Mouse (Mus musculus) forebrain, embryonic 16.5 days (tissue): ENCODE data around the gene Tax1bp3. TPM values are rescaled to one million over a fixed set of nuclear protein-coding genes. Genes with fewer than 3 reads are reported as not detected.

Experiments used
- ATAC-seq: fragments of 200-750 bp; cut with Nextera tagmentation; 2 replicates; pipeline ENCODE4 v1.8.0; 2017; ENCODE audit warnings: mild to moderate bottlenecking, moderate library complexity
- H3K27ac ChIP-seq: fragments of 300-500 bp; sonication (generic); 2 replicates; pipeline ENCODE4 v1.5.1; 2014; ENCODE audit warnings: low read length, control low read depth
- H3K27me3 ChIP-seq: fragments of 300-500 bp; sonication (generic); replicated peaks from 2 replicates; pipeline ENCODE4 v1.6.1; 2014; ENCODE audit warnings: low read length; ENCODE audit not compliant: control insufficient read depth, insufficient read depth
- H3K36me3 ChIP-seq: fragments of 300-500 bp; sonication (generic); 2 replicates; pipeline ENCODE4 v1.6.1; 2014; ENCODE audit not compliant: control insufficient read depth, insufficient read depth
- H3K4me1 ChIP-seq: fragments of 300-500 bp; sonication (generic); replicated peaks from 2 replicates; pipeline ENCODE4 v1.6.1; 2014; ENCODE audit warnings: low read length; ENCODE audit not compliant: control insufficient read depth, insufficient read depth
- H3K4me2 ChIP-seq: fragments of 300-500 bp; sonication (generic); 2 replicates; pipeline ENCODE4 v1.6.1; 2014; ENCODE audit warnings: mild to moderate bottlenecking, low read length, control low read depth
- H3K4me3 ChIP-seq: fragments of 300-500 bp; sonication (generic); replicated peaks from 2 replicates; pipeline ENCODE4 v1.5.1; 2014; ENCODE audit warnings: mild to moderate bottlenecking, low read length, control low read depth
- H3K9ac ChIP-seq: fragments of 300-500 bp; sonication (generic); replicated peaks from 2 replicates; pipeline ENCODE4 v1.6.1; 2014; ENCODE audit warnings: low read depth, low read length, control low read depth
- H3K9me3 ChIP-seq: fragments of 300-500 bp; sonication (generic); 2 replicates; pipeline ENCODE4 v1.6.1; 2016; ENCODE audit warnings: low read length; ENCODE audit not compliant: control insufficient read depth
- WGBS: fragments of 180-500 bp; shearing (Covaris S2); extraction: QIAGEN DNeasy Blood & Tissue Kit; methylation state at CpG from one replicate; pipeline ENCODE4 v1.1.7; 2014; 5-methylcytosine and 5-hydroxymethylcytosine counted together
- polyA plus RNA-seq: library from polyadenylated mRNA; unstranded; fragments of >200 nt; fragmentation: Nextera tagmentation; extraction: Ambion mirVana; gene quantifications from 2 replicates; pipeline ENCODE4 v1.2.1, GENCODE M21; 2015

Gene Tax1bp3
- polyA plus RNA-seq, 1 experiment from 2014 or later, result 166 TPM

GRCm38 (mm10) chr11:73187231-73187630 lies 10.3 kb downstream of the Tax1bp3 start:
- ATAC-seq, result no peak
- Histone ChIP-seq H3K9me3 (no peaks in the 10 kb centered on the region), H3K4me1 (no peaks in the 10 kb centered on the region), H3K27ac (no peak overlapping the region), H3K9ac (no peak overlapping the region), H3K4me3 (no peak overlapping the region), H3K27me3 (no peaks in the 10 kb centered on the region), H3K36me3 (peaks cover 18% of the 10 kb centered on the region), H3K4me2 (no peak overlapping the region)
- WGBS, result 87% methylated on average over 6 of the region's 6 CpGs

- WGBS, result 82% methylated on average over 6 of the region's 6 CpGs
- H3K36me3 ChIP-seq, result peaks cover 9% of the 10 kb centered on the region
- H3K4me1 ChIP-seq, result peaks cover 9% of the 10 kb centered on the region; the same call in 1 of the 2 replicates
- no peak overlapping the region for H3K4me3 ChIP-seq
- no peak overlapping the region for H3K9ac ChIP-seq
- no peaks in the 10 kb centered on the region for H3K27me3 ChIP-seq
- no peak overlapping the region for H3K4me2 ChIP-seq
- H3K27ac ChIP-seq, result no peak overlapping the region
- ATAC-seq, result no peak
- no peaks in the 10 kb centered on the region for H3K9me3 ChIP-seq
Measured at GRCm38 (mm10) chr11:73193047-73193446, 16.2 kb downstream of the Tax1bp3 start.

GRCm38 (mm10) chr11:73194444-73194843 lies 17.6 kb downstream of the Tax1bp3 start:
- H3K36me3 ChIP-seq, result peaks cover 3% of the 10 kb centered on the region; the same call in 1 of the 2 replicates
- ATAC-seq, result no peak
- no peaks in the 10 kb centered on the region for H3K9me3 ChIP-seq
- no peak overlapping the region for H3K4me3 ChIP-seq
- H3K4me2 ChIP-seq, result no peak overlapping the region
- no peaks in the 10 kb centered on the region for H3K27me3 ChIP-seq
- no peak overlapping the region for H3K27ac ChIP-seq
- no peak overlapping the region for H3K9ac ChIP-seq
- WGBS, result 84% methylated on average over 2 of the region's 2 CpGs
- peaks cover 12% of the 10 kb centered on the region; the same call in 1 of the 2 replicates for H3K4me1 ChIP-seq

- H3K27me3 ChIP-seq, result no peaks in the 10 kb centered on the region
- no peak for ATAC-seq
- H3K9me3 ChIP-seq, result no peaks in the 10 kb centered on the region
- peak overlapping the region; percentile 82 for H3K9ac ChIP-seq
- H3K4me1 ChIP-seq, result peaks cover 16% of the 10 kb centered on the region; the same call in 1 of the 2 replicates
- H3K4me3 ChIP-seq, result peak overlapping the region; percentile 59
- 3% methylated on average over 1 of the region's 1 CpGs for WGBS
- peak overlapping the region; percentile 80 for H3K4me2 ChIP-seq
- no peaks in the 10 kb centered on the region; the same call in 1 of the 2 replicates for H3K36me3 ChIP-seq
- H3K27ac ChIP-seq, result no peak overlapping the region
Measured at GRCm38 (mm10) chr11:73198190-73198589, 21.3 kb downstream of the Tax1bp3 start.

- WGBS, result under 1% methylated on average over 22 of the region's 22 CpGs
- Histone ChIP-seq H3K4me1 (peaks cover 16% of the 10 kb centered on the region; the same call in 1 of the 2 replicates), H3K27ac (peak within 1 kb of the TSS; percentile 60; the same call in 1 of the 2 replicates), H3K27me3 (no peaks in the 10 kb centered on the region), H3K9me3 (no peaks in the 10 kb centered on the region), H3K9ac (peak within 1 kb of the TSS; percentile 82), H3K4me3 (peak within 1 kb of the TSS; percentile 59), H3K4me2 (peak within 1 kb of the TSS; percentile 80), H3K36me3 (no peaks in the 10 kb centered on the region; the same call in 1 of the 2 replicates)
- ATAC-seq, result peak; percentile 96
Measured at GRCm38 (mm10) chr11:73198603-73199229, 21.8 kb downstream of the Tax1bp3 start, which contains the start of gene Ctns. Gene Ctns, minus strand, starts transcription at chr11:73199042.

- under 1% methylated on average over 32 of the region's 32 CpGs for WGBS
- Histone ChIP-seq H3K4me3 (peak within 1 kb of the TSS; percentile 59), H3K4me1 (peaks cover 16% of the 10 kb centered on the region; the same call in 1 of the 2 replicates), H3K9me3 (no peaks in the 10 kb centered on the region), H3K27me3 (no peaks in the 10 kb centered on the region), H3K27ac (peak within 1 kb of the TSS; percentile 60; the same call in 1 of the 2 replicates), H3K36me3 (no peaks in the 10 kb centered on the region; the same call in 1 of the 2 replicates), H3K4me2 (peak within 1 kb of the TSS; percentile 80), H3K9ac (peak within 1 kb of the TSS; percentile 82)
- ATAC-seq, result peak; percentile 97
Measured at GRCm38 (mm10) chr11:73199230-73199712, 22.4 kb downstream of the Tax1bp3 start, which contains the start of gene Shpk. Gene Shpk, plus strand, starts transcription at chr11:73199460.

GRCm38 (mm10) chr11:73199879-73200278 lies 23.0 kb downstream of the Tax1bp3 start:
- Histone ChIP-seq H3K36me3 (no peaks in the 10 kb centered on the region; the same call in 1 of the 2 replicates), H3K9ac (peak overlapping the region; percentile 82), H3K4me1 (peaks cover 16% of the 10 kb centered on the region; the same call in 1 of the 2 replicates), H3K4me2 (peak overlapping the region; percentile 80), H3K4me3 (peak overlapping the region; percentile 59), H3K9me3 (no peaks in the 10 kb centered on the region), H3K27ac (no peak overlapping the region), H3K27me3 (no peaks in the 10 kb centered on the region)
- WGBS, result 3% methylated on average over 12 of the region's 12 CpGs
- no peak for ATAC-seq

GRCm38 (mm10) chr11:73201021-73201420 lies 24.1 kb downstream of the Tax1bp3 start:
- 77% methylated on average over 2 of the region's 2 CpGs for WGBS
- no peak overlapping the region for H3K4me3 ChIP-seq
- H3K27ac ChIP-seq, result no peak overlapping the region
- no peak overlapping the region for H3K9ac ChIP-seq
- peaks cover 16% of the 10 kb centered on the region; the same call in 1 of the 2 replicates for H3K4me1 ChIP-seq
- no peaks in the 10 kb centered on the region for H3K27me3 ChIP-seq
- H3K4me2 ChIP-seq, result no peak overlapping the region
- H3K9me3 ChIP-seq, result no peaks in the 10 kb centered on the region
- ATAC-seq, result no peak
- H3K36me3 ChIP-seq, result no peaks in the 10 kb centered on the region

GRCm38 (mm10) chr11:73201597-73201996 lies 24.7 kb downstream of the Tax1bp3 start:
- Histone ChIP-seq H3K9ac (no peak overlapping the region), H3K27me3 (no peaks in the 10 kb centered on the region), H3K4me2 (no peak overlapping the region), H3K9me3 (no peaks in the 10 kb centered on the region), H3K4me3 (no peak overlapping the region), H3K27ac (no peak overlapping the region), H3K4me1 (peaks cover 15% of the 10 kb centered on the region; the same call in 1 of the 2 replicates), H3K36me3 (no peaks in the 10 kb centered on the region)
- ATAC-seq, result no peak
- 35% methylated on average over 4 of the region's 4 CpGs for WGBS
